Mouse (Mus musculus): ENCODE measurements around the gene Tap2. TPM values are rescaled to one million over a fixed set of nuclear protein-coding genes. Genes with fewer than 3 reads are reported as not detected.

Gene Tap2
- total RNA-seq, 1 experiment from 2014 or later = 33.2 TPM

DNA sequence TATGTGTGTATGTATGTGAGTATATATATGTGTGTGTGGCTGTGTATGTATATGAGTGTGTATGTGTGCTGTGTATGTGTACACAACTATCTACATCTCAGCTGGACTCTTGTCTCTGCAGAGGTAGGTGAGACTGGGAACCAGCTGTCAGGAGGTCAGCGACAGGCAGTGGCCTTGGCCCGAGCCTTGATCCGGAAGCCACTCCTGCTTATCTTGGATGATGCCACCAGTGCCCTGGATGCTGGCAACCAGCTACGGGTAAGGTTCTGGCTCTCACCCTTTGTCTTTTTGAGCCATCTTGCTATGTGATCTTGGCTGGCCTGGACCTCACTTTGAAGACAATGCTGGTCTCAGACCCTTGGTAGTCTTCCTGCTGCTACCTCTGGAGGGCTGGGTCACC, 8.6 kb upstream of the Tap2 start:
- DNase-seq = no peak

DNA sequence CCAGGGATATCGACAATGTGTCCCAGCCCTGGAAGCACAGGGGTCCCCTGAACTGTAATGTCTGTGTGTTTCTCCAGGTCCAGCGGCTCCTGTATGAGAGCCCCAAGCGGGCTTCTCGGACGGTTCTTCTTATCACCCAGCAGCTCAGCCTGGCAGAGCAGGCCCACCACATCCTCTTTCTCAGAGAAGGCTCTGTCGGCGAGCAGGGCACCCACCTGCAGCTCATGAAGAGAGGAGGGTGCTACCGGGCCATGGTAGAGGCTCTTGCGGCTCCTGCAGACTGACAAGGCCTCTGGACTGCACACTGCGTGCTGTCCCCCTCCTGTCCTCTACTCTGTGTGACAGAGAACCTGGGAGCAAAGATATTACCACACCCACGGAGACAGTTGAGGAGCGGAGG, 6.8 kb upstream of the Tap2 start:
- no peak for DNase-seq

DNA sequence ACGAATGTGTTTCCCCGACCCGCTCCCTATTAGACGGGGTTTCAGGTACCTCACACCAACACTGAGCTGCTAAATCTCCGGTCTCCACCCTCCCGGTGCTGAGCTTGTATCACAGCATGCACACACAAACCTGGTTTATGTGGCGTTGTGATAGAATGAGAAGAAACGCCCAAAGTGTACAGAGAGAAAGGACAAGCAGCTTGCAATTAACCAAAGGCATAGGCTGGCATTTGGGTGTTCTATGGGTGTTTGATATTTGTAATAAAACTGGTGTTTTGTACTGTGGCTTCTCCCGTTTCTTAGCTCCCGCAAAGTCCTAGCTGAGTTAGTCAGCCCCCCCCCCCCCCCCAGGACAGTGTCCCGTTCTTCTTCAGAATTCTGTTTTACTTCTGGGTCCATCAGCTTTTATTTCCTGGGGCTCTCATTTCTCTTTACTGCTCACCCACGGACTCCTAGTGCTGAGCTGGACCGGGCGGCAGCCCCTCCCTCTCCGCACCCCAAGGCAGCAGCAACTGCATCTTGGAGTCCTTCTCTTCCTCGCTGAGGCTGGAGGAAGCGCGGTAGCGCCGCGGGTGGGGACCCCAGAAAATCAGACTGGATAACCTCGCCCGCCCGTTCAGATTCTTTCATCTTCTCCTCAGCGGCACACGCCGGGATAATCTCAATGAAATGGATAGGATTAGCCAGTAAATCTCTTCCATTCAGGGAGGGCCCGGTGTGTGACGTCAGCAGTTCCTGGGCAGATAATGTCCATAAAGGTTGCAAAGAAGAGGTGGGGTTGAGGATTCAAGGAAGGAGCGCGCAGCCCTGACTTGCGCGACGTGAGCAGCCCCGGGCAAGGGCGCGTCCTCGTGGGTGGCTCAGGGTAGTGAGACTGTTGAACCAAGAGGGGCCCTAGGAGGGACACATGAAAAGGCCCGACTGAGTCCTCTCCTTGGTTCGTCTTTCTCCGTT, 6.1 kb upstream of the Tap2 start, which contains the start of gene Psmb8:
Gene Psmb8 (plus strand): TSS at position 781 of the 954 bp plus-strand sequence.
- peak; percentile 97 for DNase-seq

GRCm38 (mm10) chr17:34197904-34198520, 5.3 kb upstream of the Tap2 start:
- DNase-seq = peak; percentile 82

DNA sequence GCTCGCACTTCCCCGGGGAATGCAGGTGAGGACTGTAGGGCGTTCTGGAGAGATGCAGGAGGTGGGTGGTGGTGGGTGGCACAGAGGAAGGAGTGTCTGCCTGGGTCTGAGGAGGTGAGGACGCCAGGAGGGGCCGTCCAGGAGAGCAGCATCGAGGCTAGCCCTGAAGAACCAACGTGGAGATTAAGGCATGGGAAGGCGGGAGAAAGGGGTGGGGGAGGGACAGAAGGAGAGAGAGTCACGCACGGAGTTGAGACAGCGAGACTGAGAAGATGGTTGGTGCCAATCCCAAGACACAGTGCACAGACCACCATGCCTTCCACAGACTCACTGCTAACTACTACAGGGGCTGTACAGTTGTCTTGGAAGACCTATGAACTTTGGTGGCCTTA, 4.8 kb upstream of the Tap2 start:
- no peak for DNase-seq

GRCm38 (mm10) chr17:34199050-34199619, 4.2 kb upstream of the Tap2 start:
- DNase-seq = no peak

DNA sequence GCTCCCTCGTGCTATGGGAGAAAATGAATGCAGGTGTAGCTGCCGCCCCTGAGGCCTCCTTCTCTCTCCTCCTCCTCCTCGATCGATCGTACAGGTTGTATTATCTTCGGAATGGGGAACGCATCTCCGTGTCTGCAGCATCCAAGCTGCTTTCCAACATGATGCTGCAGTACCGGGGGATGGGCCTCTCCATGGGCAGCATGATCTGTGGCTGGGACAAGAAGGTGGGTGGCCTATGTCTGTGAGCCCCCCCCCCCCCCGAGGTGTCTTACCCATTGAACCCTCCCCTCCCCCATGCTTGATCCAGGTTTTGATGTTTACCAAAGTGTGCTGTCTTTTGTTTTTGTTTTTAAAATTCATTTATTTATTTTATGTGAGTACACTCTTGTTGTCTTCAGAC, 3.3 kb upstream of the Tap2 start:
- no peak for DNase-seq

DNA sequence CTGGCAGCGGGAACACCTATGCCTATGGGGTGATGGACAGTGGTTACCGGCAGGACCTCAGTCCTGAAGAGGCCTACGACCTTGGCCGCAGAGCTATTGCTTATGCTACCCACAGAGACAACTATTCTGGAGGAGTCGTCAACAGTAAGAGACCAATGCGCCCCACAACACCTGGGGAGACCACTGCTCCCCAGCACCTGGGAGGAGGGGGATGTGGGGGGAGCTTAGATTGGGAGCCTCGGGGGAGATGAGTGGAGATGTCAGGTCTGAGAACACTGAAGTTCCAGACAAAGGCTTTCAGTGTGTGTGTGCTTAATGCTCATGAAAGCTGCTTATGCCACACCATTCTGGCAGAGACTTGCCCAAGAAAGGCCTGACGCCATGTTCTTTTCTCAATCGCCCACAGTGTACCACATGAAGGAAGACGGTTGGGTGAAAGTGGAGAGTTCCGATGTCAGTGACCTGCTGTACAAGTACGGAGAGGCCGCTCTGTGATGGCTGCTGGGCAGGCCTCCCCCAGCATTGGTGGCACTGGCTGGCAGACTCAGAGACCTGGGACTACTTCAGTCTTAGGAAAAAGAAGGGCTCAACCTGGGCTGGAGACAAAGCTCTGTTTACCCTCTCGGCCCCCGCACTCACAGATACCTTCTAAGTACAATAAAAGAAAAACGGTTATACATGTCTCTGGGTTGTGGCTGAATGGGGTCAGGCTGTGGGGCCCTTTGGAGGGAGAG, 2.4 kb upstream of the Tap2 start:
- no peak for DNase-seq

DNA sequence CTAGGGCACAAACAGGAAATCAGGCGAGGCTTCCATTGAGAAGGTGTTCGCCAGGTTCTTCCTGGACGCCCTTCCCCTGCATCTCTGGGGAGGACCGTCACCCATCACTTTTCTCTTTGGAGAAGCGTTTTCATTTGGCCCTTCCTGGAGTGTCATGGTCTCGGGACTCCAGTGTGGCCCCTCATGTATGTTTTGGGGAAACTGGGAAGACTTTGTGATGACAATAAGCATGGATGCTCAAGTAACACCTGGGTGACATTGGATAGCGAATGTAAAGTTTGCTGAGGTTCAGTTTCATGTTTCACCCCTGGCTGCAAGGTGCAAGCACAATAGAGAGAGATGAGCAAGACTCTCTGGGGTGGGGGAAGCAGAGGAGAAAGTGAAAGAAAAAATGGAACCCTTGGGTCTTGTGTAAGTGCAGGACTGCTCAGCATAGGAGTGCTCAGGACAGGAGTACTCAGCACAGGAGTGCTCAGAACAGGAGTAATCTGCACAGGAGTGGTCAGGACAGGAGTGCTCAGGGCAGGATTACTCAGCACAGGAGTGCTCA, 1.7 kb upstream of the Tap2 start:
- DNase-seq = no peak

- peak; percentile 3 for DNase-seq
Measured at GRCm38 (mm10) chr17:34202760-34203442, 426 bp upstream of the Tap2 start.

GRCm38 (mm10) chr17:34204303-34205010, 1.1 kb downstream of the Tap2 start:
- DNase-seq = peak; percentile 94

DNA sequence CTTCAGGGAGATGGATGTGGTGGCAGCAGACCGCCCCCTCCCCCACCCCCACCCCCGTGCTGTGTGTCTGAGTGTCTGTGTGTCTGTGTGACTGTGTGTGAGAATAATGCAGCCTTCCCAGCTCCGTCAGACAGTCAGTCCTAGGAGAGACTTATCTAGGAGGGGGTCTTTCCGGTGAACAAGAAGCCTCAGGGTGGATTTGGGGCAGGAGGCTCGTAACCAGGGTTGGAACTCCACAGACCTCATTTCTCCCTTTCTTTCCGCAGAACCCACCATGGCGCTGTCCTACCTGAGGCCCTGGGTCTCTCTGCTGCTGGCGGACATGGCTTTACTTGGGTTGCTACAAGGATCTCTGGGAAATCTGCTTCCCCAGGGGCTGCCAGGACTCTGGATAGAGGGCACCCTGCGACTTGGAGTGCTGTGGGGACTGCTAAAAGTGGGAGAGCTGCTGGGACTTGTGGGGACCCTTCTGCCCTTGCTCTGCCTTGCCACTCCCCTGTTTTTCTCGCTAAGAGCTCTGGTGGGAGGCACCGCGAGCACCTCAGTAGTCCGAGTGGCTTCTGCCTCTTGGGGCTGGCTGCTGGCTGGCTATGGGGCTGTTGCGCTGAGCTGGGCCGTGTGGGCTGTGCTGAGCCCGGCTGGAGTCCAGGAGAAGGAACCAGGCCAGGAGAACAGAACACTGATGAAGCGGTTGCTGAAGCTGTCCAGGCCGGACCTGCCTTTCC, 1.9 kb downstream of the Tap2 start:
- DNase-seq = peak; percentile 64

- peak; percentile 40 for DNase-seq
Measured at GRCm38 (mm10) chr17:34205746-34206176, 2.4 kb downstream of the Tap2 start.

GRCm38 (mm10) chr17:34206731-34207130, 3.4 kb downstream of the Tap2 start:
- DNase-seq = peak; percentile 1

- peak; percentile 2 for DNase-seq
Measured at GRCm38 (mm10) chr17:34207456-34207855, 4.1 kb downstream of the Tap2 start.

DNA sequence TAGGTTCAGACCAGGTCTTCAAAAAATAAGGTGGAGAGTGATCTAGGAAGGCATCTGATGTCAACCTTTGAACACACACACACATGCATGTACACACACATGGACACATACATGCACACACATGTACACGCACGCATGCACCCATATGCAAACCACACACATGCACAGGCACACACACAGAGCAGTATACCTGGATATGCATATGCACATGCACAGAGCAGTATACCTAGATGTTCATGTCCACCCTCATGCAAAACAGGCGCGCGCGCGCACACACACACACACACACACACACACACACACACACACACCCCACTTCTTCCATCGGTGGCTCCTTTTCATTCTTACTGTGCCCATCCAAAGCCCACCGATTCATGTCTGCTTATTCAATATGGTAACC, 4.5 kb downstream of the Tap2 start:
- DNase-seq = no peak

- DNase-seq = no peak
Measured at GRCm38 (mm10) chr17:34208421-34208820, 5.1 kb downstream of the Tap2 start.

GRCm38 (mm10) chr17:34209680-34210079, 6.4 kb downstream of the Tap2 start:
- DNase-seq = peak; percentile 20

GRCm38 (mm10) chr17:34210599-34210998, 7.3 kb downstream of the Tap2 start:
- DNase-seq = peak; percentile 58

GRCm38 (mm10) chr17:34211746-34212365, 8.5 kb downstream of the Tap2 start:
- DNase-seq = peak; percentile 3

Data from adrenal gland, postnatal 14 days (tissue).